Mouse (Mus musculus): ENCODE measurements around the gene Gm20388.
"Not testable (repeated sequence)": the region's sequence is repeated elsewhere in the genome, so short reads cannot be mapped to it uniquely, and the experiment has no call there.

The Gm20388 gene

GRCm38 (mm10) chr8:120706193-120706592 lies 795.6 kb downstream of the Gm20388 start:
- no peak for DNase-seq

- DNase-seq = no peak
These were observed 798.5 kb downstream of the Gm20388 start for GRCm38 (mm10) chr8:120709176-120709575.

- DNase-seq = no peak
These were observed 804.6 kb downstream of the Gm20388 start for GRCm38 (mm10) chr8:120715200-120715599.

GRCm38 (mm10) chr8:120715996-120716680 lies 805.5 kb downstream of the Gm20388 start:
- no peak for DNase-seq

GRCm38 (mm10) chr8:120719586-120720236 lies 809.1 kb downstream of the Gm20388 start:
- no peak for DNase-seq

- no peak for DNase-seq
These were observed 812.4 kb downstream of the Gm20388 start for GRCm38 (mm10) chr8:120723025-120723424.

- not testable (repeated sequence) for DNase-seq
These were observed 813.5 kb downstream of the Gm20388 start for GRCm38 (mm10) chr8:120724096-120724495.

GRCm38 (mm10) chr8:120724816-120725575 lies 814.4 kb downstream of the Gm20388 start:
- DNase-seq = no peak

GRCm38 (mm10) chr8:120725576-120725950 lies 814.9 kb downstream of the Gm20388 start:
- no peak for DNase-seq

GRCm38 (mm10) chr8:120726051-120726450 lies 815.4 kb downstream of the Gm20388 start:
- DNase-seq = no peak

GRCm38 (mm10) chr8:120728488-120729160 lies 818.0 kb downstream of the Gm20388 start:
- DNase-seq = no peak

GRCm38 (mm10) chr8:120731582-120731981 lies 820.9 kb downstream of the Gm20388 start:
- no peak for DNase-seq

GRCm38 (mm10) chr8:120732068-120732467 lies 821.4 kb downstream of the Gm20388 start:
- no peak for DNase-seq

- peak; percentile 91 for DNase-seq
These were observed 825.3 kb downstream of the Gm20388 start, which contains the start of gene Irf8 for GRCm38 (mm10) chr8:120735770-120736481. Gene Irf8 (plus strand): TSS chr8:120736358.

GRCm38 (mm10) chr8:120736486-120736885 lies 825.8 kb downstream of the Gm20388 start:
- DNase-seq = peak; percentile 44

- no peak for DNase-seq
These were observed 826.5 kb downstream of the Gm20388 start for GRCm38 (mm10) chr8:120737166-120737565.

- DNase-seq = no peak
These were observed 828.1 kb downstream of the Gm20388 start for GRCm38 (mm10) chr8:120738771-120739170.

GRCm38 (mm10) chr8:120739526-120739925 lies 828.9 kb downstream of the Gm20388 start:
- DNase-seq = no peak

- no peak for DNase-seq
These were observed 829.9 kb downstream of the Gm20388 start for GRCm38 (mm10) chr8:120740579-120740978.

- DNase-seq = peak; percentile 48
These were observed 830.4 kb downstream of the Gm20388 start for GRCm38 (mm10) chr8:120741001-120741400.

- DNase-seq = no peak
These were observed 831.3 kb downstream of the Gm20388 start for GRCm38 (mm10) chr8:120741815-120742530.
